Mouse (Mus musculus) C2C12 (cell line): ENCODE results near the gene Clcn7.

Source experiments
- CTCF ChIP-seq: IDR thresholded peaks from one replicate; pipeline ENCODE4 v1.5.1; 2011; ENCODE audit not compliant: control insufficient read depth, insufficient read depth, insufficient read length
- FOSL1 ChIP-seq: IDR thresholded peaks from one replicate; pipeline ENCODE4 v1.8.0; 2011; ENCODE audit warnings: mild to moderate bottlenecking, low read length; ENCODE audit not compliant: poor library complexity, insufficient read depth, severe bottlenecking
- MAX ChIP-seq: IDR thresholded peaks from one replicate; pipeline ENCODE4 v1.6.1; 2011; ENCODE audit warnings: mild to moderate bottlenecking, control low read depth
- MYOD1 ChIP-seq: IDR thresholded peaks from one replicate; pipeline ENCODE4 v1.6.1; 2011; ENCODE audit warnings: low read depth; ENCODE audit not compliant: control insufficient read depth, insufficient read length
- MYOG ChIP-seq: IDR thresholded peaks from one replicate; pipeline ENCODE4 v1.6.1; 2011; ENCODE audit not compliant: control insufficient read depth, insufficient read length; ENCODE audit errors: extremely low read depth
- USF1 ChIP-seq: IDR thresholded peaks from one replicate; pipeline ENCODE4 v1.6.1; 2011; ENCODE audit warnings: low read depth, mild to moderate bottlenecking, control low read depth, moderate library complexity

GRCm38 (mm10) chr17:25114908-25115645 lies 18.1 kb upstream of the Clcn7 start:
- TF ChIP-seq CTCF (no peak), USF1 (no peak), MAX (no peak), MYOD1 (no peak), FOSL1 (no peak), MYOG (no peak)
